Mouse (Mus musculus): ENCODE data around the gene Tuba3b.

DNA sequence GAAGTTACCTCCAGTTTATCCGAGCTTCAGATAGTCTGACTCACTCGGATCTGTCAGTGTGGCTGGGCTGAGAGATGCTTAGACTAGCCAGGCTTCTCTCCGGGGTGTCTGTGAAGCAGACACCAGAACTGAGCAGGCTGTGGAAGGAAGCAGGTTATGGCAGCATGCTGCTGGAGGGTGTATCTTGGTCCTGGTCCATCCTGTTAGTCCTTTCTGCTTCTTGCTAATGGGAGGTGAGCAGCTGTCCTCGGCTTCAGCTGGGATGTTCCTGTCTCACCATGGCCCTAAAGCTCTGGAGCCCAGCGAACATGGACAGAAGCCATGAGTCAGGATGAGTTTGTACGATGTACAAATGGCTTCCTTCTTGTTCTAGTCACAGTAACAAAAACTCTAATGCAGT, 43.6 kb downstream of the Tuba3b start:
- TF ChIP-seq CTCF (IDR thresholded peaks at IDR 0.05; ENCODE audit: low read depth, low read length) (no peak), TAL1 (conservative IDR thresholded peaks at IDR 0.05; ENCODE audit: low read depth, low read length) (no peak)
